In the genomic region with DNA sequence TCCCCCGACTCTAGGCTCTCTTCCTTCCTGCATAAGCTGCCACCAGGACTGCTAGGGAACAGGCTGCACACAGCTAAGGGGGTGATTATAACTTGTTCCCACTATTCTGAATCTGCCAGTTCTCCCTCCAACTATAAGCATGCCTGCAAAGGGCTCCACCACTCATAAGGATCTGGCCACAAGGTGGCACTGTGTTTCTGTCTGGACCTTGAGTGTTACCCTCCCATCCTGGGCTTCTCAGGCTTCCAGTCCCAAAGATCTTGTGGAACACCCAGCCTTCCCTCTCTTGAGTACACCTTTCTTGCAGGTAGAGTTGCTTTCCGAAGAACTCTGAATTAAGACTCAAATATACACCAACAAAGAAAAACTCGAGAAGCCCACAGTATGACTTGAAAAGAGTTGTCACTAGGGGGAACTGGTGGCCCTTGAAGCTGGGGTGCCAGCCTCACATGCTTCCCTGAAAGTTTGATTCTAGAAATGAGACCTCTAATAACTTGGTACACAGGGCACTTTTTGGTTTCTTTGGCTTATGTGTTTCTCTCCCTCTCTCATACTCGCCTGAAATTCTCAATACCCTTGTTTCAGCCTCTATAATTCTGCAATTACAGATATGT, we compare ENCODE assay signal across 8 mouse cellular contexts. TPM values are rescaled to one million over a fixed set of nuclear protein-coding genes. Genes with fewer than 3 reads are reported as not detected.
DNase-seq lines count a peak whose midpoint lies in the region; ATAC-seq lines count a peak whose summit lies in the region.

No protein-coding gene starts in this region.

- no peaks in the 10 kb centered on the region for H3K9me3 ChIP-seq in embryonic facial prominence, embryonic 13.5 days
- no peaks in the 10 kb centered on the region for H3K9me3 ChIP-seq in kidney, embryonic 15.5 days (replicated peaks)

- WGBS in embryonic facial prominence, embryonic 13.5 days = 27% methylated on average over 4 of the region's 4 CpGs
- 34% methylated on average over 4 of the region's 4 CpGs for WGBS in kidney, embryonic 15.5 days

- H3K36me3 ChIP-seq in embryonic facial prominence, embryonic 13.5 days = 0 out of 2 replicates have a peak, but pooled peaks cover 5% of the 10 kb centered on the region
- peaks cover 65% of the 10 kb centered on the region for H3K36me3 ChIP-seq in kidney, embryonic 15.5 days

- H3K4me3 ChIP-seq in embryonic facial prominence, embryonic 13.5 days = no peak overlapping the region
- no peak overlapping the region for H3K4me3 ChIP-seq in kidney, embryonic 15.5 days (replicated peaks)

- H3K4me1 ChIP-seq in embryonic facial prominence, embryonic 13.5 days = no peaks in the 10 kb centered on the region
- no peaks in the 10 kb centered on the region for H3K4me1 ChIP-seq in kidney, embryonic 15.5 days

- peak; percentile 45; the same call in 1 of the 2 replicates for ATAC-seq in embryonic facial prominence, embryonic 13.5 days (ENCODE audit: insufficient number of reproducible peaks, insufficient read depth, low FRiP score, low TSS enrichment, low read depth)
- peak; percentile 77 for ATAC-seq in kidney, embryonic 15.5 days (replicated peaks; ENCODE audit: low FRiP score)
- peak; percentile 70 for ATAC-seq in monocyte, adult 5-6 weeks (replicated peaks; ENCODE audit: insufficient number of reproducible peaks, low FRiP score, low TSS enrichment, poor library complexity, severe bottlenecking)

- H3K9ac ChIP-seq in embryonic facial prominence, embryonic 13.5 days = no peak overlapping the region
- H3K9ac ChIP-seq in kidney, embryonic 15.5 days = no peak overlapping the region

- H3K4me2 ChIP-seq in embryonic facial prominence, embryonic 13.5 days = no peak overlapping the region
- H3K4me2 ChIP-seq in kidney, embryonic 15.5 days = no peak overlapping the region

- H3K27me3 ChIP-seq in embryonic facial prominence, embryonic 13.5 days = no peaks in the 10 kb centered on the region
- no peaks in the 10 kb centered on the region for H3K27me3 ChIP-seq in kidney, embryonic 15.5 days

- H3K27ac ChIP-seq in embryonic facial prominence, embryonic 13.5 days = no peak overlapping the region
- H3K27ac ChIP-seq in kidney, embryonic 15.5 days = no peak overlapping the region

- peak; percentile 81 for DNase-seq in A20 (ENCODE audit: low read depth, low spot score)
- peak; percentile 70 to 84 for DNase-seq in adrenal gland, postnatal 4 days (ENCODE audit: low spot score in 2 of 2)
- peak; percentile 63 to 82 for DNase-seq in heart, adult 9 months (ENCODE audit: low spot score in 2 of 2)
- DNase-seq in liver = peak; percentile 84
- DNase-seq in spleen, postnatal 4 days (ENCODE audit: low spot score in 2 of 2) = peak; percentile 78 to 91

RNA-seq across cellular contexts. Expression of gene Lime1, which starts 12.8 kb away (rescaled TPM):
- 10 to 100 TPM; 21.8 to 28.4 TPM for total RNA-seq in adrenal gland, postnatal 4 days (2021)
- 29.6 and 31.7 TPM in 2 replicates for polyA plus RNA-seq in embryonic facial prominence, embryonic 13.5 days (2015; fragmentation: Nextera tagmentation; extraction: Ambion mirVana)
- 22.6 and 26.7 TPM in 2 replicates for polyA plus RNA-seq in kidney, embryonic 15.5 days (2015; fragmentation: Nextera tagmentation; extraction: Ambion mirVana)
- 55.7 to 137 TPM (median 104 TPM) in 3 replicates for total RNA-seq in monocyte, adult 5-6 weeks (2017)

RNA-seq across cellular contexts. Expression of gene Arfrp1, which starts 27.5 kb away (rescaled TPM):
- total RNA-seq in adrenal gland, postnatal 4 days (2021) = 10 to 100 TPM; 43.6 to 48.9 TPM
- 75.2 and 76.1 TPM in 2 replicates for polyA plus RNA-seq in embryonic facial prominence, embryonic 13.5 days (2015; fragmentation: Nextera tagmentation; extraction: Ambion mirVana)
- polyA plus RNA-seq in kidney, embryonic 15.5 days (2015; fragmentation: Nextera tagmentation; extraction: Ambion mirVana) = 69.4 and 71.8 TPM in 2 replicates
- total RNA-seq in monocyte, adult 5-6 weeks (2017) = 51.2 to 71.0 TPM (median 67.9 TPM) in 3 replicates

RNA-seq across cellular contexts. Expression of gene Zgpat, which starts 28.0 kb away (rescaled TPM):
- 10 to 100 TPM; 37.0 to 42.4 TPM for total RNA-seq in adrenal gland, postnatal 4 days (2021)
- 48.4 and 50.7 TPM in 2 replicates for polyA plus RNA-seq in embryonic facial prominence, embryonic 13.5 days (2015; fragmentation: Nextera tagmentation; extraction: Ambion mirVana)
- polyA plus RNA-seq in kidney, embryonic 15.5 days (2015; fragmentation: Nextera tagmentation; extraction: Ambion mirVana) = 41.7 and 43.7 TPM in 2 replicates
- total RNA-seq in monocyte, adult 5-6 weeks (2017) = 65.6 to 98.9 TPM (median 66.9 TPM) in 3 replicates
